Mouse (Mus musculus) bone marrow, adult 2 months (tissue): ENCODE data around the gene Rps6kb2. TPM values are rescaled to one million over a fixed set of nuclear protein-coding genes. Genes with fewer than 3 reads are reported as not detected.

Experiments
- H3K27ac ChIP-seq: fragments of 200-500 bp; 2 replicates; pipeline ENCODE4 v1.5.1; 2012; ENCODE audit warnings: low read depth, mild to moderate bottlenecking, control low read depth, inconsistent platforms, low read length; ENCODE audit not compliant: control insufficient read depth, poor library complexity, insufficient read depth
- H3K4me1 ChIP-seq: fragments of 200-500 bp; 2 replicates; pipeline ENCODE4 v1.6.1; 2011; ENCODE audit warnings: low read length; ENCODE audit not compliant: control insufficient read depth, insufficient read depth
- H3K4me3 ChIP-seq: fragments of 200-500 bp; replicated peaks from 2 replicates; pipeline ENCODE3; 2011; ENCODE audit warnings: mild to moderate bottlenecking, low read depth, low read length, control low read depth; ENCODE audit not compliant: control insufficient read depth
- CTCF ChIP-seq: fragments of 200-500 bp; IDR thresholded peaks from 2 replicates; pipeline ENCODE4 v1.5.1; 2011; ENCODE audit warnings: low read length, control low read depth; ENCODE audit not compliant: control insufficient read depth, insufficient read depth
- POLR2A ChIP-seq: fragments of 200-500 bp; IDR thresholded peaks from 2 replicates; pipeline ENCODE4 v1.6.1; 2011; ENCODE audit warnings: low read depth, mild to moderate bottlenecking, control low read depth, low read length, borderline replicate concordance; ENCODE audit not compliant: control insufficient read depth
- WGBS: fragments of 180-500 bp; shearing (Covaris S2); methylation state at CpG from one replicate; pipeline ENCODE4 v1.1.7; 2018; 5-methylcytosine and 5-hydroxymethylcytosine counted together
- polyA plus RNA-seq: library from polyadenylated mRNA; stranded (reverse); fragments of >200 nt; gene quantifications from 2 replicates; pipeline ENCODE4 v1.2.4, GENCODE M21; 2011; ENCODE audit warnings: low replicate concordance; ENCODE audit not compliant: missing spikeins, insufficient read depth, insufficient read length

Rps6kb2 gene
- polyA plus RNA-seq = 51.8 and 86.1 TPM in 2 replicates

DNA sequence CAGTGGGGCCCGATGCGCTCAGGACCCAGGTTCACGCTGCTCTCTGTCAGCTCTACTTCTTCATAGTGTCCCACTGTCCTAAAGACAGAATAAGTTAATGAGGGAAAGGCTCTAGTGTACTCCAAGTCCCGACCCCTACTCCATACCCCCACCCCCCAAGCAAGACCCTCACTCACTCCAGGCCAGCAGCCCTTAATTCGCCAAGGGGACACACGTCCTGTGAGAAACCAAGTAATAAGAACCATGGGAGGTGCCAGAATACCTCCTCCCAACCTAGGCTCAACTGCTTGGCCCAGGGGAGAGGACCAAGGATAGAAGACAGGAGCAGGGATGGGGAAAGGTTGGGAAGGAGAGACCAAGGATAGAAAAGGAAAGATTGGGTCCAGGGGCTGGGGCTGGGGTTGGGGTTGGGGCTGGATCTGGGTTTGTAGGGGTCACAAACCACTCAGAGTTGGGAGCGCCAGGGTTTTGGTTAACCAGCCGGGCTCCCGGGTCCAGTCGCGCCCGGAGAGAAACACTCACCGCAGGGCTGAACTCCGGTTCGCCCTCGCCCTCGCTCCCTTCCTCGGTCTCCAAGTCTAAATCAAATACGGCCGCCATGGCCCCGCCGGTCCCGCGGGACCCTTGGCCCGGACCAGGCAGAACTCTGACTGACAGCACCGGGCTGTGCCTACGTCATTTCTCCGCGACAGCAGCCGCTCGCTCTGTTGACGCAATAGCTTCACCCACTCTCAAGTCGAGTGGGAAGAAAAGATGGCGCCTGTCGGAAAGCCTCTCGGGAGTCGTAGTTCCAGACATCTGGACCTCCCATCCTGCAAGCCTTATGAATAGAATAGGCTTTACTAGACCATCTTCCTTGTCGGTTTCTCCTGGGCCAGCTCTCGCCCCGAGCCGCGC, at the start of gene Rps6kb2:
Gene Rps6kb2 (minus strand): TSS at position 709 of the 897 bp plus-strand sequence.
- Histone ChIP-seq H3K4me3 (peak within 1 kb of the TSS; percentile 71), H3K4me1 (no peaks in the 10 kb centered on the region; the same call in 1 of the 2 replicates), H3K27ac (peak within 1 kb of the TSS; percentile 0; the same call in 1 of the 2 replicates)
- 8% methylated on average over 42 of the region's 42 CpGs for WGBS
- TF ChIP-seq POLR2A (peak; percentile 43; the same call in 1 of the 2 replicates), CTCF (no peak)

DNA sequence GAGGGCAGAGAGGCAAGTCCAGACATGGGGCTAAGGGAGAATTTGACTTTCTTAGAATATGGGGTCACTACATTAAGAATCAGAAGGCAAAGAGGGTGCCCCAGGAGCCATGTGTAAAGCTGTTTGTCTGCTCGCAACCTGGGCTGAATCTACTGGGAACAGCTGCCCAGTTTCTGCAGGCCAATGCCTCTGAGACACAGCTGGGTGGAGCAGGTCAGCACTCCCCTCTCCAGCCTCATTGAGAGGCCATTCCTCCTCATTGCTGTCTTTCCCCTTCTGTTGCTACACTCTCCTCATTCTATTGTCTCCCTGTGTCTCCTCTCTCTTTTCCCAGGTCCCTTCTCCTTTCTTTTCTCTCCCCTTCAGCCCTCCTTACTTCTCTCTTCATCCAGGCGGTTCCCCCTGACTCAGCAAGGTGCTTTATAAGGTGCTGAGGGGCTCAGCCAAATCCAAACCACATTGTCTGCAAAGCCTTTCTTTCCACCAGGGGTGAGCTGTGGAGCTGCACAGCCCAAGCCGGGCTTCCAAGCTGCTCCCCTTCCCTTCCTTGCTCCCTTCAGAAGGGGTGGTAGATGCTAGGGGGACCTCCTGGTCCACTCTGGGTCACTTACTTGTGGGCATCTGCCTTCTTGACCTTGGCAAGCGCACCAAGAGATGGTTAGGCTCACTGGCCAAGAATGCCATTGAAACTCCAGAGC, 48.9 kb upstream of the Rps6kb2 start:
- Histone ChIP-seq H3K4me1 (peaks cover 5% of the 10 kb centered on the region), H3K27ac (no peak overlapping the region), H3K4me3 (no peak overlapping the region)
- TF ChIP-seq CTCF = no peak
- no peak for TF ChIP-seq POLR2A
- 65% methylated on average over 4 of the region's 4 CpGs for WGBS

GRCm38 (mm10) chr19:4208563-4208962, 45.4 kb upstream of the Rps6kb2 start:
- Histone ChIP-seq H3K4me1 (no peaks in the 10 kb centered on the region), H3K4me3 (no peak overlapping the region), H3K27ac (no peak overlapping the region)
- 74% methylated on average over 5 of the region's 5 CpGs for WGBS
- TF ChIP-seq POLR2A (no peak), CTCF (no peak)

DNA sequence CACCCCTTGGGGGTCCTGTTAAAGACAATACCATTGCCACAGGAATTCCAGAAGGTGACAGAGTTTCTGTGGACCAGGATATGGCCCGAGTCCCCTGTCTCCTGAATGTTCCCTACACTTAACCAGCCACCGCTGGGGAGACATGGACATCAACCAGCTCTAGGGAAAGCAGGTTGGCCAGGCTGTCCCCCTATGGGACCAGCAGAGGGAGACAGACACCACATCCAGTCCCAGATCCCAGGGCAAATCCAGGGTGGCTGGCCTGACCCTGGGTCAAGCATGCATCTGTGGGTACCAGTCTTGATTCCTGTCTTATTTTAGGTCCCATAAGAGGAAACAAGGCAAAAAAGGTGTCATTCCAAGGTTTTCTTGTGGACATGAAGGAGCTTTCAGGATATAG, 43.8 kb upstream of the Rps6kb2 start:
- H3K4me1 ChIP-seq = peaks cover 4% of the 10 kb centered on the region; the same call in 1 of the 2 replicates
- H3K27ac ChIP-seq = no peak overlapping the region
- no peak overlapping the region for H3K4me3 ChIP-seq
- TF ChIP-seq CTCF = peak; percentile 98
- TF ChIP-seq POLR2A = no peak
- 2% methylated on average over 2 of the region's 2 CpGs for WGBS

- 46% methylated on average over 4 of the region's 4 CpGs for WGBS
- peaks cover 8% of the 10 kb centered on the region for H3K4me1 ChIP-seq
- H3K27ac ChIP-seq = no peak overlapping the region
These were observed 41.7 kb upstream of the Rps6kb2 start for GRCm38 (mm10) chr19:4204889-4205288.

DNA sequence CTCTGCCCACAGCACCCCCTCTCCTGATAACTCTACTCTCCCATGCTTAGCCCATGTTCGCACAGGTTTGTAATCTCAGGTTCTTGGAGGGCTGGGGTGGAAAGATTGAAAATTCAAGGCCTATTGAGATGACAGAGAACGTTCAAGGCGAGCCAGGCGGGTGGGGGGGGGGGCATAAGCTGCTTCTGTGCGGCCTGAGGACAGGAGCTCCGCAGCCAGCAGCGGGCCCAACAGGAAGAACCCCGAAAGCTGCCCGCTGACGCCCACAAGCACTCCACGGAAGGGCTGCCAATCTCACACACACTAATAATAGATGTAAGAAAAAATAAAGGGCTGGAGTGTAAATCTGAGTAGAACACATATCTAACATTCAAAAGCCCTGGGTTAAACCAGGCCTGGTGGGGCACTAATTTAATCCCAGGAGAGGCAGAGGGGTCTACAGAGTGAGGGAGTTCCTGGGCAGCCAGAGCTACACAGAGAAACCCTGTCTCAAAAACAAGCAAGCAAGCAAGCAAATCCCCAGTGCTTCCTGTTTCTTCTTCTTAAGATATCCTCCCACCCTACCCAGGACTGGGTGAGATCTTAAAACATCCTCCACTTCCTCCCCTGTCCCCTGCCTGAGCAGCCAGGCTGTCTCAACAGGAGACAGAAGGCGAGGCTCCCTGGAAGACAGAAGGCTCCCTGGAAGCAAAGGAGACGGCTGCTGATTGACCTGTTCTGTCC, 40.6 kb upstream of the Rps6kb2 start:
- WGBS = 7% methylated on average over 13 of the region's 13 CpGs
- H3K4me1 ChIP-seq = peaks cover 8% of the 10 kb centered on the region
- H3K27ac ChIP-seq = peak overlapping the region; percentile 55
- TF ChIP-seq POLR2A (no peak), CTCF (no peak)
- no peak overlapping the region for H3K4me3 ChIP-seq

More at GRCm38 (mm10) chr19:4204889-4205288, 41.7 kb upstream of the Rps6kb2 start:
- TF ChIP-seq CTCF = peak; percentile 13; the same call in 1 of the 2 replicates
- TF ChIP-seq POLR2A = no peak
- no peak overlapping the region for H3K4me3 ChIP-seq

DNA sequence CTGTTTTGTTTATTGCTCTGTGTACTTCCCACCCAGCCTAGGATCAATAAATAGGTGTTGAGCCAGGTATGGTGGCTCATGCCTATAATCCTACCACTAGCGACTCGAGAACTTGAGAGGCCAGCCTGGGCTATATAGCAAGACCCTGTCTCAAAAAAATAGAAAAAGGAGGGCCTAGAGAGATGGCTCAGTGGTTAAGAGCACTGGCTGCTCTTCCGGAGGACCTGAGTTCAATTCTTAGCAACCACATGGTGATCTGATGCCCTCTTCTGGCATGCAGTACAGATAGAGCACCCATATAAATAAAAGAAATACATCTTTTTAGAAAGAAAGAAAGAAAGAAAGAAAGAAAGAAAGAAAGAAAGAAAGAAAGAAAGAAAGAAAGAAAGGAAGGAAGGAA, 40.0 kb upstream of the Rps6kb2 start:
- H3K4me3 ChIP-seq = no peak overlapping the region
- WGBS = 24% methylated on average over 3 of the region's 3 CpGs
- TF ChIP-seq CTCF = peak; percentile 15; the same call in 1 of the 2 replicates
- TF ChIP-seq POLR2A = no peak
- H3K4me1 ChIP-seq = peaks cover 8% of the 10 kb centered on the region
- H3K27ac ChIP-seq = peak overlapping the region; percentile 67; the same call in 1 of the 2 replicates
